Mouse (Mus musculus): ENCODE results near the gene Sgtb.

Gene Sgtb

DNA sequence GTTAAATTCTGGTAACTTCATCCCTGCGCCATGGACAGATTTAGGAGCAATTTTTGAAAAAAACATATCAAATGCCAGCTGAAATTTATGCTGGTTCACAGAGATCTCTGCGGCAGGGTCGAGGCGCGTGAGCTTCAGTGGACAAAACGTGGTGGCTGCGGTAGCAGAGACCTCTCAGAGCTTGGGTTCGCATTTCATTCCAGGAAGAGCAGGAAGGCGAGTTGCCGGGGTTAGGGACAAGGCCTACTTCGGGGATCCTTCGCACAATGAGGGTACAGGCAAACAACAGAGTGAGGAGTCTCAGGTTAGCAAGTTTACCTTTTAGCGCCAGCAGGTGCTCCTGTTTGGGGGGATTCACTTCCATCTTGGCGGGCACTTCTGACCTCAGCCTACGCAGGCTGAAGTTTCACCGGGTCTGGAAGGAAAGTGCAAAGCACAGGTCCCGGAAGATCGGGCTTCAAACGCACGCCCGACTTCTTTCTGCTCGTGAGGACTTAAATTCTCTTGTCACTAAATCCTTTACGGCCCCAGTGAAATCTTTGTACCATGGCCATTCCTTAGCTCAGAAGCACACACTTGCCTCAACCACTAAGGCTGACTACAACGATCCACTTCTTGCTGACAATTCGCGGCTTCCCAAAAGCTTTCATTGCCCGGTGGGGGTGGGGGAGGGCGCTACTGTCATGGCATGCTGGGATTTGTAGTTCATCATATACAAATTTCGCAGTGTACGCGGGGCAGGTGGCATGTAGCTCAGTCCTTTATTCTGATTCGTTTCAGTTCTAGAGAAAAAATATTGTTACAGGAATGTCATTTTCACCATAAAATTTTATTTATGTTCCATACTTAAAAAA lies 68.5 kb downstream of the Sgtb start, which contains the start of gene Trappc13:
Trappc13 (minus strand) TSS at position 674 of the 854 bp plus-strand sequence.
- intact Hi-C loops (cut with DNase I), result loop anchor here (5.0 kb wide), 1 partner anchor 49 kb away; the partner anchor contains the start of genes Cenpk and Ppwd1

GRCm38 (mm10) chr13:104178650-104179121 lies 69.1 kb downstream of the Sgtb start, which contains the start of gene Trim23:
Gene Trim23, plus strand, starts transcription at chr13:104178797.
- intact Hi-C loops (cut with DNase I), result loop anchor here (5.0 kb wide), 1 partner anchor 49 kb away; the partner anchor contains the start of genes Cenpk and Ppwd1

DNA sequence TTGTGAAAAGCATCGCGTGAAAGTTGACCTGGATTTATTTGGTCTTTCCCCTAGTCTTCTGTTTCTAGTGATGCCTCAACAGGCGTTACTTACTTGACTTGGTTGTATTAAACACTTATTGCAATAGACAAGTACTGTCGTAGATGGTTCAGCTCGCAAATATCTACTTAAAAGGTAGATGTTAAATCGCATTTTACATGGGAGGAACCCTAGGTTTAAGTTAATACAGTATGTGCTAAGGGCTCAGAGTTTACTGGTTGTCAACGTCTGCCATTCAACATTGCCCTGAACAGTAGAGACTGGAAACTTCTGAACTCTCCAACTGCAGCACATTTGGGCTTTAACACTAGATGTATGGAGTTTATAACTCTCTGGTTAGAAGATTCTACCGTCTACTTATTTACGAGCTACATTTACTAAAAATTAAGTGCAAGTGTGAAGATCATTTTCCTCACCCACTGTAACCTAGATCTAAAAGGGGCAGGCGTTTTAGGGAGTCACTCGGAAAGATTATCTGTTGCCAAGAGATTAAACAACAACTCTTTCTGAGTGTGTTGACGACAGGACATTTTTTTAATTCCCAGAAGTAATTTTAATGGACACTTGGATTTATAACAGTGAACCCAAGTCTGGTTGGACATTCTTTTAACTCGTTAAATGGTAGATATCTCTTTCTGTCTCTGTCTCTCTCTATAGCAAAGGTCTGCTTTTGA lies 69.8 kb downstream of the Sgtb start:
- intact Hi-C loops (cut with DNase I), result loop anchor here (5.0 kb wide), 1 partner anchor 48 kb away; the partner anchor contains the start of genes Cenpk and Ppwd1

DNA sequence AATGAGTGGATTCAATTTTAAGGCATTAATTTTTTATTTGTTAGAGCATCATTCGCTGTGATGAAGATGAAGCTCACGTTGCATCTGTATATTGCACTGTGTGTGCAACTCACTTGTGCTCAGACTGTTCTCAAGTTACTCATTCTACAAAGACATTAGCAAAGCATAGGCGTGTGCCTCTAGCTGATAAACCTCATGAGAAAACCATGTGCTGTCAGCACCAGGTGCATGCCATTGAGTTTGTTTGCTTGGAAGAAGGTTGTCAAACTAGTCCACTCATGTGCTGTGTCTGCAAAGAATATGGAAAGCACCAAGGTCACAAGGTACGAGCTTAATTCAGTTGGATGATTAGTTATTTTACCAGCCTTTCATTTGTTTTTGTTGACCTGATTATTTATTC lies 77.8 kb downstream of the Sgtb start:
- intact Hi-C loops (cut with DNase I), result no loop called here

Data from adrenal gland (tissue).